8 mouse cellular contexts compared by ENCODE assay signal in the genomic region with DNA sequence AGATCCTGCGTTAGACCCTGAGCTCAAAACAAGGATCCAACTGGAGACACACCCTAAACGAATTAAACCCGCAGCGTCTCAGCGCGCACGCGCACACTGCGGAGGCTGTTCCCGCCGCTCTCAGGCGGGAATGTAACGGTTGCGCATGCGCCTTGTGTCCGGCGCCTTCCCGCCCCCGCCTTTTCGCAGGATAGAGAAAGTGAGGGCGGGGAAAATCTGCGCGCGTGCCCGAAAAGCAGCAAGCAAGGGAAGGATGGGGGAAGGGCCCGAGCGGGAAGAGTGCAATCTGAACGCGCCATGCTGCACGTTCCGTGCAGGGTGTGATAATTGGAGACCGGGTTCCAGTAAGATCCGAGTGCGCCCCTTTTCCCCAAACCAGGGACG. TPM values are rescaled to one million over a fixed set of nuclear protein-coding genes. Genes with fewer than 3 reads are reported as not detected.
DNase-seq lines count a peak whose midpoint lies in the region; ATAC-seq lines count a peak whose summit lies in the region.

No protein-coding gene starts in this region.

- intact Hi-C loops in gastrocnemius, postnatal 36 days (cut with DNase I) = no loop called here
- intact Hi-C loops in left cerebral cortex, postnatal 25 days (cut with DNase I) = loop anchor here (1.0 to 2.0 kb wide), 3 partner anchors 19 to 59 kb away; partner anchors contain the start of genes Gm49450 and Tuba1a

- peak overlapping the region; percentile 97 for H3K27ac ChIP-seq in intestine, embryonic 16.5 days (ENCODE audit: low read length)

- H3K4me2 ChIP-seq in intestine, embryonic 16.5 days (ENCODE audit: low read depth, low read length) = peak overlapping the region; percentile 87

- peak; percentile 93 for DNase-seq in adrenal gland, adult 8-10 months
- DNase-seq in embryo, embryonic 11.5 days (ENCODE audit: low read depth, low spot score) = peak; percentile 98
- DNase-seq in gastrocnemius, postnatal 36 days = peak; percentile 86 to 94
- peak; percentile 97 to 98 for DNase-seq in left cerebral cortex, postnatal 25 days (ENCODE audit: low spot score in 2 of 2)
- DNase-seq in mesoderm, embryonic 11.5 days (ENCODE audit: low read depth, low spot score) = peak; percentile 98
- peak; percentile 95 for DNase-seq in right cerebral cortex, postnatal 25 days
- DNase-seq in urinary bladder, postnatal 36 days (ENCODE audit: low spot score in 2 of 2) = peak; percentile 87 to 96

- peak; percentile 90 for ATAC-seq in intestine, embryonic 16.5 days

- peaks cover 8% of the 10 kb centered on the region for H3K4me1 ChIP-seq in intestine, embryonic 16.5 days (ENCODE audit: control insufficient read depth, insufficient read depth, low read length)

- H3K36me3 ChIP-seq in intestine, embryonic 16.5 days (ENCODE audit: control insufficient read depth, insufficient read depth, low read length) = peaks cover 4% of the 10 kb centered on the region; the same call in 1 of the 2 replicates

- H3K9me3 ChIP-seq in intestine, embryonic 16.5 days (ENCODE audit: control insufficient read depth, low read length) = no peaks in the 10 kb centered on the region

- peak overlapping the region; percentile 82 for H3K4me3 ChIP-seq in intestine, embryonic 16.5 days (ENCODE audit: low read length)

- peak overlapping the region; percentile 89 for H3K9ac ChIP-seq in intestine, embryonic 16.5 days (ENCODE audit: low read depth, low read length)

- H3K27me3 ChIP-seq in intestine, embryonic 16.5 days (replicated peaks; ENCODE audit: control insufficient read depth, insufficient read depth, low read length) = no peaks in the 10 kb centered on the region

- WGBS in intestine, embryonic 16.5 days = under 1% methylated on average over 35 of the region's 35 CpGs

RNA-seq across cellular contexts. Expression of gene Tuba1b, which starts 0.5 kb away (rescaled TPM):
- 100 to 1,000 TPM; 199 to 221 (median 208) TPM for total RNA-seq in adrenal gland, adult 8-10 months (2022)
- 10 to 100 TPM; 21.8 to 23.2 TPM for total RNA-seq in gastrocnemius, postnatal 36 days (2021)
- polyA plus RNA-seq in intestine, embryonic 16.5 days (2015; fragmentation: Nextera tagmentation; extraction: Ambion mirVana) = 1,159 and 1,322 TPM in 2 replicates
- total RNA-seq in left cerebral cortex, postnatal 25 days (2021) = 100 to 1,000 TPM; 541 to 580 TPM

RNA-seq across cellular contexts. Expression of gene Lmbr1l, which starts 15.8 kb away (rescaled TPM):
- total RNA-seq in adrenal gland, adult 8-10 months (2022) = 10 to 100 TPM; 12.3 to 33.2 (median 27.8) TPM
- 1 to 10 TPM; 6.3 to 7.6 TPM for total RNA-seq in gastrocnemius, postnatal 36 days (2021)
- polyA plus RNA-seq in intestine, embryonic 16.5 days (2015; fragmentation: Nextera tagmentation; extraction: Ambion mirVana) = 20.4 and 23.6 TPM in 2 replicates
- 10 to 100 TPM; 13.8 to 18.4 TPM for total RNA-seq in left cerebral cortex, postnatal 25 days (2021)

RNA-seq across cellular contexts. Expression of gene Gm49450, which starts 19.5 kb away (rescaled TPM):
- total RNA-seq in adrenal gland, adult 8-10 months (2022) = not detected
- not detected for total RNA-seq in gastrocnemius, postnatal 36 days (2021)
- not detected in 2 replicates for polyA plus RNA-seq in intestine, embryonic 16.5 days (2015; fragmentation: Nextera tagmentation; extraction: Ambion mirVana)
- total RNA-seq in left cerebral cortex, postnatal 25 days (2021) = not detected

RNA-seq across cellular contexts. Expression of gene Tuba1a, which starts 19.7 kb away (rescaled TPM):
- total RNA-seq in adrenal gland, adult 8-10 months (2022) = 100 to 1,000 TPM in 3 of 4 experiments, 10 to 100 TPM in 1; 70.5 to 196 (median 116) TPM
- total RNA-seq in gastrocnemius, postnatal 36 days (2021) = 10 to 100 TPM; 27.6 to 30.1 TPM
- polyA plus RNA-seq in intestine, embryonic 16.5 days (2015; fragmentation: Nextera tagmentation; extraction: Ambion mirVana) = 816 and 895 TPM in 2 replicates
- 1,000 to 10,000 TPM; 1,095 to 1,137 TPM for total RNA-seq in left cerebral cortex, postnatal 25 days (2021)

RNA-seq across cellular contexts. Expression of gene Dhh, which starts 35.5 kb away (rescaled TPM):
- total RNA-seq in adrenal gland, adult 8-10 months (2022) = 1 to 10 TPM; 1.8 to 3.8 (median 2.1) TPM
- under 1 TPM; 0.41 to 0.96 TPM for total RNA-seq in gastrocnemius, postnatal 36 days (2021)
- 0.83 and 1.6 TPM in 2 replicates for polyA plus RNA-seq in intestine, embryonic 16.5 days (2015; fragmentation: Nextera tagmentation; extraction: Ambion mirVana)
- under 1 TPM; 0.37 to 0.41 TPM for total RNA-seq in left cerebral cortex, postnatal 25 days (2021)

Comparison
In these comparisons a context has a peak if more than half of its experiments do, and no peak if none do; other contexts are left out.
1. Peak in every context shown above with its lines: DNase-seq, ATAC-seq, H3K4me3 ChIP-seq and H3K27ac ChIP-seq.
2. RNA of gene Tuba1b, which starts 0.5 kb away (total RNA-seq): 541 to 580 TPM in left cerebral cortex, postnatal 25 days and 199 to 221 TPM in adrenal gland, adult 8-10 months; 21.8 to 23.2 TPM in gastrocnemius, postnatal 36 days; every median in the first group is over 4 times any median in the second.